Mouse (Mus musculus): ENCODE results near the gene Slco4a1. TPM values are rescaled to one million over a fixed set of nuclear protein-coding genes. Genes with fewer than 3 reads are reported as not detected.
A peak's percentile ranks its signal among the peaks of the same experiment; 100 is the strongest.

Slco4a1 gene
- polyA plus RNA-seq, 1 experiment = 15.6 TPM

DNA sequence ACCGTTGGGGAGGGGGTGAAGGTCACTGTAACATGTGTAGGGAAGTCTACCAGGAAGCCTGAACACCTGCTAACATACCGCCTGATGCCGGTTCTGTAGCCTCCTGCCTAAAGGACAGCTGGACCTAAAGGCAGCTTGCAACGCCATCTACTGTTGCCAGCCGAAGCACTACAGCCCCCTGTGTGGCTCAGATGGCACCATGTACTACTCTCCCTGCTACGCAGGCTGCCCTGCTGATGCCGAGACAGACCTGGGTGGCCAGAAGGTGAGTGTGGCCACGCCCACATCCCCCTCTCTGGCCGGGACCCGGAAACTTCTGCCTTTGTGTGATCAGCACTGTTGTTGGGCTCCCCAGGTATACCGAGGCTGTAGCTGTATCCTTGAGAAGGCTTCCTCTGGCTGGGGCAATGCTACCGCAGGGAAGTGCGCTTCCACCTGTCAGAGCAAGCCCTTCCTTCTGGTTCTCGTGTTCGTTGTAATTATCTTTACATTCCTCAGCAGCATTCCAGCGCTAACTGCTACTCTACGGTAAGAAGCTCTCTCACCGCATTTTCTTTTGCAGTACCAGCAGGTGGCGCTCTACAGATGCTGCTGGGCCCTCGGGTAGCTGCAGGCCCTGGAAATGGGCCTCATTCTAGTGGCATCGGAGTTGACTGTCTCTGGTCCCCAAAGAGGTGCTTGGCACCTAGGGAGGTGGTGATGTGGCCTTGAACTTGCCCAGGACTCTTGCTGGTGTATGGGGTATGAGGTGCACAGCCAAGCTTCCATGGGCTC is 16.4 kb downstream of the Slco4a1 start:
- TF ChIP-seq POLR2A (IDR thresholded peaks at IDR 0.05; ENCODE audit: borderline replicate concordance, control insufficient read depth, low read depth, low read length) = no peak
- peak; percentile 71 for TF ChIP-seq CTCF (IDR thresholded peaks at IDR 0.05; ENCODE audit: control insufficient read depth, insufficient read depth, low read length)
- Histone ChIP-seq H3K27ac (ENCODE audit: control insufficient read depth, insufficient read depth, low read depth, low read length, poor library complexity) (no peak overlapping the region), H3K4me3 (replicated peaks; ENCODE audit: control insufficient read depth, low read depth, low read length) (no peak overlapping the region), H3K4me1 (ENCODE audit: control insufficient read depth, insufficient read depth, low read length) (peaks cover 1% of the 10 kb centered on the region; the same call in 1 of the 2 replicates)
- 56% methylated on average over 21 of the region's 21 CpGs for WGBS

- no peak overlapping the region for H3K27ac ChIP-seq (ENCODE audit: control insufficient read depth, insufficient read depth, low read depth, low read length, poor library complexity)
- no peak for TF ChIP-seq POLR2A (IDR thresholded peaks at IDR 0.05; ENCODE audit: borderline replicate concordance, control insufficient read depth, low read depth, low read length)
- TF ChIP-seq CTCF (IDR thresholded peaks at IDR 0.05; ENCODE audit: control insufficient read depth, insufficient read depth, low read length) = peak; percentile 48
- H3K4me3 ChIP-seq (replicated peaks; ENCODE audit: control insufficient read depth, low read depth, low read length) = no peak overlapping the region
- WGBS = 67% methylated on average over 7 of the region's 7 CpGs
- no peaks in the 10 kb centered on the region for H3K4me1 ChIP-seq (ENCODE audit: control insufficient read depth, insufficient read depth, low read length)
These were observed 17.0 kb downstream of the Slco4a1 start for GRCm38 (mm10) chr2:180473080-180473440.

DNA sequence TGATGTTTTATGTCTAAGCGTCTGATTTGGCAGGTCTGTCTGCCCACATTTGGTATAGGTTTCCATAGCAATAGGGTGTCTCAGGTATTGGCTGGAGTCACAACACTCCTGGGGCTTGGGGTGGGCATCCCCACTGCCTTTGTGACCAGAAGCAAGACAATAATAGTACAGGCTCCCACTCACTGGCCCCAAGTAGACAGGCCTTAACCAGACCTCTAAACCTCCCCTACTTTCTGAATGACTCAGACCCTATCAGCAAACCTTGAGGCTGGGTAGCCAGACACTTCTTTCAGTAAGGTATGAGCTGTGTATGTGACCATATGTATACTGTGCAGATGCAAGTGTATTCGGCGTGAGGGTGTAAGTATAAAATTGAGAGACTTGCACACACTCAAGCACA is 18.8 kb downstream of the Slco4a1 start:
- Histone ChIP-seq H3K4me3 (replicated peaks; ENCODE audit: control insufficient read depth, low read depth, low read length) (no peak overlapping the region), H3K4me1 (ENCODE audit: control insufficient read depth, insufficient read depth, low read length) (no peaks in the 10 kb centered on the region), H3K27ac (ENCODE audit: control insufficient read depth, insufficient read depth, low read depth, low read length, poor library complexity) (no peak overlapping the region)
- WGBS = 87% methylated on average over 3 of the region's 3 CpGs
- TF ChIP-seq POLR2A (IDR thresholded peaks at IDR 0.05; ENCODE audit: borderline replicate concordance, control insufficient read depth, low read depth, low read length) = no peak
- TF ChIP-seq CTCF (IDR thresholded peaks at IDR 0.05; ENCODE audit: control insufficient read depth, insufficient read depth, low read length) = no peak

- TF ChIP-seq CTCF (IDR thresholded peaks at IDR 0.05; ENCODE audit: control insufficient read depth, insufficient read depth, low read length) = no peak
- H3K27ac ChIP-seq (ENCODE audit: control insufficient read depth, insufficient read depth, low read depth, low read length, poor library complexity) = no peak overlapping the region
- H3K4me3 ChIP-seq (replicated peaks; ENCODE audit: control insufficient read depth, low read depth, low read length) = no peak overlapping the region
- 33% methylated on average over 16 of the region's 16 CpGs for WGBS
- H3K4me1 ChIP-seq (ENCODE audit: control insufficient read depth, insufficient read depth, low read length) = no peaks in the 10 kb centered on the region
These were observed 26.2 kb downstream of the Slco4a1 start for GRCm38 (mm10) chr2:180482274-180482673.

DNA sequence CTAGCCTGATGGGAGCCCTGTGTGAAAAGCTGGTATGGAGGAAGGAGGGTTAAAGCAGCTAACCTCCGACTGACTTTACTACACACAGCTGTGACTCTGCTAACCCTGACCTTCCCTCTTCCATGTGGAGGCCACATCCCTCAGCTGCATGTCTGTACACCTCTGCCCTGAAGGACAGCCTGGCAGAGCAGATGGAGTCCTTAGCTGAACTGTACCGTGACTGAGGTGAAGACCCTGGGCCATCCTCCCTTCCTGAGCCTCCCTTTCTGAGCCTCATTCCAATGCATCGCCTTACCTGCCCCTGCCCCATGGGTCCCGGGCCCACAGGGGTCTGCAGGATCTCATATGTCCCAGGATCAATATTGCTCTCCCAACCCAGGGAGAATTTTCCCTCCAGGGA is 28.8 kb downstream of the Slco4a1 start:
- WGBS = 75% methylated on average over 4 of the region's 4 CpGs
- TF ChIP-seq POLR2A (IDR thresholded peaks at IDR 0.05; ENCODE audit: borderline replicate concordance, control insufficient read depth, low read depth, low read length) (no peak), CTCF (IDR thresholded peaks at IDR 0.05; ENCODE audit: control insufficient read depth, insufficient read depth, low read length) (no peak)
- Histone ChIP-seq H3K4me1 (ENCODE audit: control insufficient read depth, insufficient read depth, low read length) (no peaks in the 10 kb centered on the region), H3K4me3 (replicated peaks; ENCODE audit: control insufficient read depth, low read depth, low read length) (no peak overlapping the region), H3K27ac (ENCODE audit: control insufficient read depth, insufficient read depth, low read depth, low read length, poor library complexity) (no peak overlapping the region)

GRCm38 (mm10) chr2:180485306-180485705 is 29.3 kb downstream of the Slco4a1 start:
- no peaks in the 10 kb centered on the region for H3K4me1 ChIP-seq (ENCODE audit: control insufficient read depth, insufficient read depth, low read length)
- H3K27ac ChIP-seq (ENCODE audit: control insufficient read depth, insufficient read depth, low read depth, low read length, poor library complexity) = no peak overlapping the region
- no peak overlapping the region for H3K4me3 ChIP-seq (replicated peaks; ENCODE audit: control insufficient read depth, low read depth, low read length)
- WGBS = 83% methylated on average over 3 of the region's 3 CpGs
- TF ChIP-seq POLR2A (IDR thresholded peaks at IDR 0.05; ENCODE audit: borderline replicate concordance, control insufficient read depth, low read depth, low read length) = no peak
- no peak for TF ChIP-seq CTCF (IDR thresholded peaks at IDR 0.05; ENCODE audit: control insufficient read depth, insufficient read depth, low read length)

DNA sequence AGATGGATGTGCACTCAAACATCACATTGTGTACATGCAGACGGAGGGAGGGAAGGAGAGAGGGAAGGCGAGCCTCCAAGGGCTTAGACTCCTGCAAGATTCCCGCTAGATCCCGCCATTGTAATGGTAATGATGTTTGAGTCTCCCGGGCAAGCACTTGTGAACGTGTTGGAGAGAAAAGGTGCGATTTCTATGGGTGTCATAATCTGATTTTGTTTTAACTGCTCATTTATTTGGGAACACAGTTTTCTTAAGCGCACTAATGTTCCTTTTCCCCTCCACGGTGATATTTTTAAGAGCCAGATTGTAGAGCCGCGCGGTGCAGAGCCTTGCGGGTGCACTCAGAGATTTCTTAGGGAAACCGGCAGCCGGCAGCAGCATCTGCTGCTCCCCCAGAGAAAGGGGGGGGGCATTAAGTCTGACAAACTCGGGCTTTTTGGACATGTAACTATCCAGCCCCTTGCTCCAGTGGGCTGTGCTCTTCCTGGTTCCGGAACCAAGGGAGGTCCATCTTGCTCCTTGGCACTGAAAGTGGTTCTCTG is 32.2 kb downstream of the Slco4a1 start:
- 29% methylated on average over 17 of the region's 17 CpGs for WGBS
- H3K27ac ChIP-seq (ENCODE audit: control insufficient read depth, insufficient read depth, low read depth, low read length, poor library complexity) = no peak overlapping the region
- H3K4me3 ChIP-seq (replicated peaks; ENCODE audit: control insufficient read depth, low read depth, low read length) = no peak overlapping the region
- no peaks in the 10 kb centered on the region for H3K4me1 ChIP-seq (ENCODE audit: control insufficient read depth, insufficient read depth, low read length)
- TF ChIP-seq CTCF (IDR thresholded peaks at IDR 0.05; ENCODE audit: control insufficient read depth, insufficient read depth, low read length) = no peak
- TF ChIP-seq POLR2A (IDR thresholded peaks at IDR 0.05; ENCODE audit: borderline replicate concordance, control insufficient read depth, low read depth, low read length) = no peak

- Histone ChIP-seq H3K27ac (ENCODE audit: control insufficient read depth, insufficient read depth, low read depth, low read length, poor library complexity) (no peak overlapping the region), H3K4me1 (ENCODE audit: control insufficient read depth, insufficient read depth, low read length) (no peaks in the 10 kb centered on the region), H3K4me3 (replicated peaks; ENCODE audit: control insufficient read depth, low read depth, low read length) (no peak overlapping the region)
- 58% methylated on average over 8 of the region's 8 CpGs for WGBS
- no peak for TF ChIP-seq POLR2A (IDR thresholded peaks at IDR 0.05; ENCODE audit: borderline replicate concordance, control insufficient read depth, low read depth, low read length)
- TF ChIP-seq CTCF (IDR thresholded peaks at IDR 0.05; ENCODE audit: control insufficient read depth, insufficient read depth, low read length) = no peak
These were observed 39.9 kb downstream of the Slco4a1 start for GRCm38 (mm10) chr2:180495906-180496305.

Measured in bone marrow, adult 2 months (tissue).